Mouse (Mus musculus) layer of hippocampus, adult 18-20 months (tissue): ENCODE results near the gene Ube2e2. TPM values are rescaled to one million over a fixed set of nuclear protein-coding genes. Genes with fewer than 3 reads are reported as not detected.
A peak's percentile ranks its signal among the peaks of the same experiment; 100 is the strongest.
"Not testable (repeated sequence)": the region's sequence is repeated elsewhere in the genome, so short reads cannot be mapped to it uniquely, and the experiment has no call there.

Source experiments
- DNase-seq, 2 experiments: peaks; one replicate each; pipeline ENCODE4 v3.0.0; 2022; ENCODE audit warnings: low spot score in 2 of 2
- total RNA-seq, 2 experiments: library from RNA; stranded (reverse); gene quantifications; 2 replicates each; pipeline ENCODE4 v1.2.3; 2021

Gene Ube2e2
- total RNA-seq, 2 experiments from 2014 or later, result 192 to 216 TPM

DNA sequence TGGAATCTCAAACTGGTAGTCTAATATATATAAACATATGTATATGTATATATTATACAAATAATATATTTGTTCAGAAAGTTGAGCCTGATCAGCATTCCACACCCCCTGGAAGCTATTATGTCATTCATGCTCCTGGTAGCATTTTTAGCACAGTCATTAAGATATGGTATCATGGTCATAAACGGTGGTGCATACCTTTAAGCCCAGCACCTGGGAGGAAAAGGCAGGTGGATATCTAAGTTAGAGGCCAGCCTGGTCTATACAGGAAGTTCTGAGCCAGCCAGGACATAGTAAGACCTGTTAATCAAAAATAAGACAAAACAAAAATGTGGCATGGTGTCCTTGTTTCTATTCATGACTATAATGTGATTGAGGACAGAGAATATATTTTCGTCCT, 140.1 kb downstream of the Ube2e2 start:
- no peak for DNase-seq

GRCm38 (mm10) chr14:18731154-18731553, 162.9 kb downstream of the Ube2e2 start:
- peak; percentile 21 to 70 for DNase-seq

DNA sequence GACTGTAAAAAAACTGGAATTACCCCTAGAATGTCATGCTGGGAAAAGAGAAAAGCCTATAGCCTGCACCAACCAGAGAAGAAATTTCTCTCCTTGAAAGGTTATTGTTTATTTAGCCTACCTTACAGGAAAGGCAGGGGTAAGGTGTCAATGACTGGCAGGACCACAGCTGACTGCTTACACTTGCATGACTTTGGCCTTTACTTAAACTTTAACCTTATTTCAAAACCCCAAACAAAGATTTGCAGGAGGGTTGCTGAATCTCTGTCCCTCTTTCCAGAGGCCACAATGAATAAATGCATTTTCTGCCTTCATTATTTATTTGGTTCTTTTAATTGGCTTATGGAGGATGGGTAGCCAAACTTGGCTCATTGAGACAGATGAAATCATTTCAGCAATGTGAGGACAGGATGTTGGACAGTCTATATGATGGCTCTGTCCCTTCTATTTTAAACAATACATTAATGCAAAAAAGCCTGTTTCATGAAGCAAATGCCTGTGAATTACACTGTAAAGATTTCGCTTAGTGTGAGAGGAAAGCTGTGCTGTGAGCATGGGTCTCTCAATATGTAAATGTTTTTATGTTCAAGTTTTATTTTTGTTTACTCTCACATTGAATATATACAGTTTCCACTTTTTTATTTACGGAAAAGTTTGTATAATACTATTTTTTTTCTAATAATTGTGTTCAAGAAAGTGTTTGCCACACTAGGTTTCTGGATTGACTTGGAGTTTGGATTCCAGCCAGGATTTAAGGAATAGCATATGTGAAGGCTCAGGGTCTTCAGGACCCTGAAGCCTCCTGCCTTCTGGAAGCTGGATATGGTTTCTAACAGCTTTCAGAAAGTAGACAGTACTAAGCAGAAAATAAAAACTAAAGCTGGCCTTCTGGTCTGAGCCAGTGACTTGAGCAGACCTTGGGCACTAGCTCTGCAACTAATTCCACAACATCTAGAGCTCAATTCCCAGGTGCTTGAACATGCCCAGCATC, 173.2 kb downstream of the Ube2e2 start:
- no peak for DNase-seq

DNA sequence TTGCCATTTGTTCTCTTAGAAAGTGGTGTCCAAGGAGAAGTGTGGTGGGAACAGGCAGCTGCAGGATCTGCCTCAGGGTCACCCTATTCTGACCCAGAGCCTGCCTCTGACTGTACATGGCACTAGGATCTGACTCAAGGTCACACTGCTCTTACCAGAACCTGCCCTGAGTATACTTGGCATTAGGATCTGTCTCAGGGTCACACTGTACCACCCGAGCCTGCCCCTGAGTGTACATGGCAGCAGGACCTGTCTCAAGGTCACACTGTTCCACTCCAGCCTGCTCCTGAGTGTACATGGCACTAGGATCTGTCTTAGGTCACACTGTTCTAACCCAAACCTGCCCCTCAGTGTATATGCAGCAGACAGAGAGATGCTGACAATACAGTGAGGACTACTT, 177.1 kb downstream of the Ube2e2 start:
- DNase-seq, result no peak

DNA sequence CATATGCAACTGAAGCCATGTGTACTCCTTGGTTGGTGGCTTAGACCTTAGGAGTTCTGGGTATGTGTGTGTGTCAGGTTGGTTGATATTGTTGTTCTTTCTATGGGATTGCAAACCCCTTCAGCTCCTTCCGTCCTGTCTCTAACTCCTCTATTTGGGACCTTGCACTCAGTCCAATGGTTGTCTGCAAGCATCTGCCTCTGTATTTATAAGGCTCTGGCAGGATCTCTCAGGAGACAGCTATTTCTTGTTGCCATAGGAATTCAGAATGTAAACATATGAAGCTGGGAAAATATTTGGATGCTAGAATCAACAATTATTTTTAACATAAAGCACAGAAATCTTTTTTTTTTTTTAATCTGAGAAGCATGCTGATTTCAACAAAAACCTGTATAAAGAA, 178.5 kb downstream of the Ube2e2 start:
- no peak for DNase-seq

DNA sequence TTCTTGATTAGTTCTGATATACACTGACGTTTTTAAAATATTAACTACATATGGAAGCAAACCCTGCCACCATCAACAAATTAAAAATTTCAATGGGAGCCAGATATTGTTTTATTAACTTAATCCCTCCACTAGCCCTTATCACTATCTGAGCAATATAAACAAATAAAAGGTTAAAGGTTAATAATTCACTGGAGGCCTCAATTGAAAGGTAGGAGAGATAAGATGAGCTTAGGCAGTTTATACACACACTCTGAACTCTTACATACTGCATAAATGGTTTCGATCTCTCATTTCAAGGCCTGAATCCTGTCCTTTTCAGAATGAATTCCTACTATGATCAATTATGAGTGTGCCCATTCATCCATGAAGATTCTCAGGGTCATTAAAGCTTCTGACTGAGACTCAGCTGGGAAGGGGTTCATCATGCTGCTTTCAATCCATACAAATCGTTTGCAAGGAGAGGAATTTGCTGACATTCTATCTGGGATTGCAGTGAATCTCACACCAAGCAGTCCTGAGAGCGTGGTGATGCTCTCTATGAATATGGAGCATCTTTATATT, 196.3 kb downstream of the Ube2e2 start:
- DNase-seq, result no peak

DNA sequence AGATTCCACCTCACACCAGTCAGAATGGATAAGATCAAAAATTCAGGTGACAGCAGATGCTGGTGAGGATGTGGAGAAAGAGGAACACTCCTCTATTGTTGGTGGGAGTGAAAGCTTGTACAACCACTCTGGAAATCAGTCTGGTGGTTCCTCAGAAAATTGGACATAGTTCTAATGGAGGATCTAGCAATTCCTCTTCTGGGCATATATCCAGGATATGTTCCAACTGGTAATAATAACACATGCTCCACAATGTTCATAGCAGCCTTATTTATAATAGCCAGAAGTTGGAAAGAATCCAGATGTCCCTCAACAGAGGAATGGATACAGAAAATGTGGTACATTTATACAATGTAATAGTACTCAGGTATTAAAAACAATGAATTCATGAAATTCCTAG, 197.6 kb downstream of the Ube2e2 start:
- DNase-seq, result peak in 1 of 2 experiments; percentile 65

DNA sequence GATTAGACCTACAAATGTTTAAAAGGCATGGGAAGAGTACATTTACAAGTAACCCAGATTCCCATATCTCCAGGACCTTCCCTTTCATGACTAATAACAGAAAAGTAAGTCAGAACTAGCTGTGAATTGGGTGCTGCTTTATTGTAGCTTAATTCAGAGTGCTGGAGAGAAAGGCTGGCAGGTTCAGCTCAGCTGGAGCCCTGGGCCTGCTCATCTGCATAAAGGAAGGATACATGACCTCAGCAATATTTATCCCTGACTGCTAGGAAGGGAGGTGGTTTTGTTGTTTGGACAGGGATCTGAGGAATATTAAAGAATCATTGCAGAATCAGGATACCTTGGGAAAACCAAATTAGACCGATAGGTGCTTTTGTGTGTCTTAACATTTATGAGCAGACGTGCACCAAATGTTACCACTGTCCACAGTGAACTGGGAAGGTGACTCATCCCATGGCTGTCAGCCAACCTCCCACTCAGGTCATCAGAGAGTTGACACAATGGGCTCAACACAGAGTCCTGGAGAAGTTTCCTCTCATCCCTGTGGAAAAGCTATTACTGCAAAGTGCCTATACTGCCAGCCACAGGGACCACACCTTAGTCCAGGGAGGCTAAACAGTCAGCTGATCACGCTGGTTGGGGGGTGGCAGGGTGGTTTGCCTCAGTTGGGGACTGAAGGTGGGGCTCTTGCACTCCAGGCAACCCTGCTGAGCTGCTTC, 215.8 kb downstream of the Ube2e2 start:
- no peak for DNase-seq

DNA sequence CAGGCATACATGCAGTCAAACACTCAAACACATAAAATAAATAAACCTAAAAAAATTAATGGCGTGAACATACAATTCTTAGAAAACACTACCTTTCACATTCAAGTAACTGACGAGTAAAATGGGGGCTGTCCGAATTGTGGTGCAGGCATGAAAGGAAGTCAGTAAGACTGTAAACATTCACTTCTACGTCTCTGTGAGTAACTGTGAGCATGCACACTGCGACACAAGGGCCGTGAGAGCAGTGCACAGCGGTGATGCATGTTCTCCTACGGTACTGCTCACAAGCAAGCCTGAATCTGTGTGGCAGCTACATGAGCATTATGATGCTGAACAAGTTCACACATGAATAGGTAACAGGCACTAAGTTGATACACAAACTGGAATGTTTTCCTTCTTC, 223.4 kb downstream of the Ube2e2 start:
- no peak for DNase-seq

DNA sequence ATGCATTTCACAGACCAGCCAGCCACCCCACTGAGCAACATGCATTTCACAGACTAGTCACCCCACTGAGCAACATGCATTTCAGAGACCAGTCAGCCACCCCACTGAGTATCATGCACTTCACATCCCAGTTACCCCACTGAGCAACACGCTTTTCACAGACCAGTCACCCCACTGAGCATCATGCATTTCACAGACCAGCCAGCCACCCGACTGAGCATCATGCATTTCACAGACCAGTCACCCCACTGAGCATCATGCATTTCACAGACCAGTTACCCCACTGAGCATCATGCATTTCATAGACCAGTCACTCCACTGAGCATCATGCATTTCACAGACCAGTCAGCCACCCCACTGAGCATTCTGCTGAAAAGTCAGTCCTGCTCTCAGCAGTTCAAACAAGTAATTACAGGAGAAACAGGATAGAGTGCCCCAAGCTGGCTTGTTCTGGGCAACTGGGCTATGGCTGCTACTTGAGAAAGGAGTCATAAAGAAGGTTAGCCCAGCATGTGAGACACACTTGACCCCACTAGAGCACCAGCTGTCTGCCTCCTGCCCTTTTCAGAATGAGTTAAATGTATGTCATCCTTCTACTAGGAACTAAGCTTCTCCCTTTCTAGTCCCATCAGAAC, 224.6 kb downstream of the Ube2e2 start:
- DNase-seq, result no peak

- DNase-seq, result not testable (repeated sequence)
These were observed 225.8 kb downstream of the Ube2e2 start for GRCm38 (mm10) chr14:18668309-18668708.

GRCm38 (mm10) chr14:18667755-18668154, 226.3 kb downstream of the Ube2e2 start:
- no peak for DNase-seq

DNA sequence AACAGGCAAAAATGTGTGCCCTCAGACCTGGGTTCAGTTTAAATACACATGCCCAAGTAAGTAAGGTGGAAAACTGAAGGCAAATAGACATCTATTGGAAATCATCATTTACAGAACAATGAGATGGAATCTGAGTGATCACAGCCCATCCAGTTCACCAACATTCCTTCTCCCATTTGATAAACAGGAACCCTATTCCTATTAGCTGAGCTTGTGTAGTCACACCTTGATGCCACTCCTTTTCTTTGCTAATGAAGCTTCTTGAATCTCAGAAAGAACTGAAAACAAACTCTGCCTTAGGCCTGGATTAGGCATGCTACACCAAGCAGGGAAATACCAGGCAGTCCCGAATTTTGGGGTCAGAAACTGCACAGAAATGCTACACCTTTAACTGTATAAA, 227.8 kb downstream of the Ube2e2 start:
- no peak for DNase-seq

DNA sequence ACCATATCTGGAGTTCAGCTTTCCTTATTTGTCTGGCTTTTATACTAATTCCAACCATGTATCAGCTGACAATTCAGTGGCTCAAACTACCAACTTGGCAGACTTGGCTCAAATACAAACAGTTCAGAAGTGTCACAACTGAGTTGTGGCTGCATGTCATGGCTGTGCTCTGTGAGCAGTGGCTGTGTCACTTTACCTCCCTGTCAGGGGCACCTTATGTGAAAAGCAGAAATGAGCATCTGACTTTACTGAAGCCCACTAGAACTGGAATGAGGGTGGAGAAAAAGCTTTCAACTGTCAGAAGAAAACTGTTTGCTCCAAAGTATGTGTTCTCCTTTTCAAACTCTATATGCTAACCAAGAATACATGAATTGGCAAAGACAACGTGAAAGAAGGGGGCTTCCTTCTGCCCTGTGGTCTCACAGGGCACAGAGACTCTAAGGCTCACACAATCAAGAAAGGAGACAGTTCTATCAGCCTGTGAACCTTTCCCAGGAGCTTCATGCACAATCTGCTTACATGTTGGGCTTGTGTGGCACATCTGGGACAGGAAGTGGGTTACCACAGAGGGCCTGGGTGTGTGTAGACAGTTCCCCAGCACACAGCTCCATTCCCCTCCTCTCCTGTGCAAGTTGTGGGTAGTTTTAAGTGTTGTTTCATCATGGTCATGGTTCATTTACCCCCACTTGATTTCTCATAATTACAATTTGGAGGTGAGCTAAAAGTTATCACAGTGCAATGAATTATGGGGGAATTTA, 228.6 kb downstream of the Ube2e2 start:
- DNase-seq, result no peak

GRCm38 (mm10) chr14:18663666-18664065, 230.4 kb downstream of the Ube2e2 start:
- no peak for DNase-seq

DNA sequence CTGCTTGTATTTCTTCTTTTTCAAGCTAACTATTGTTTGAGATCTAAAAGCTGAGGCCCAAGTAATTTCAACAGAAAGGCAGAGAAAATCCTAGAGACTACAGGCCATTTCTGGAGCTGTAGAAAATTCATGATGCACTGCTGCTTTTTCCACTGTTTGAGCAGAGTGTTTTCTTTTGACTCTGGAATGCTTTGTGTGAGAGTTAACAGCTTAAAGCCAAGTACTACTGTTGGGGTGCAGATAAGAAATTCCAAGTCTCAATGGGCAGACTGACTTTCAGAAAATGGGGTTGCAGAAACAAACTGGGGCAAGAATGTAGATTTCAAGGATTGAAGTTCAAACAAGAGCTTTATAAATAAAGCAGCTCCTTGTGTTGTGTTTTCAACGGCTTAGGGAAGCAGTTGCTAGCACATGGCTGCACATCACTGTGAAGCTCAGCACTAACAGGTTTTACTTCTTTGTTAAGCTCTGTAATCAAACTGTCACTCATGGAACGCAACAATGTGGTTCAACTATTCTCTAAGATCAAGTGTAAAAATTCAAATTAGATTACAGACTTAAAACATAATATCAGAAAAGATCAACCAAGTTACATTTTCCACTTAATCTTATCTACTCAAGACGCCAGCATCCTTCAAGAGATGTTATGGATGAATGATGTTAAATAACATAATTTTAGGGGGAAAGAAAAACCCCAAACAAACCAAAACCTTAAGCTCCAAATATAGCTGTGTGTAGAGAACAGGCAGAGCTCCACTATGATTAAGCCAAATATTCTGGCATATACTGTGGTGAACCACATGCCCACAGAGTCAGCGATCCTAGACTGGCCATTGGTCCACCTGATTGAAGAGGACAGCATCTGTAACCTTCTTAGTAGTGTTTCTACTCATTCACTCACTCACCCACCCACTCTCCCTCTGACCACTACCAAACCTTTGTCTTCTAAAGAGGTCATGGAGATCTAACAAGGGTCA, 236.0 kb downstream of the Ube2e2 start:
- no peak for DNase-seq

DNA sequence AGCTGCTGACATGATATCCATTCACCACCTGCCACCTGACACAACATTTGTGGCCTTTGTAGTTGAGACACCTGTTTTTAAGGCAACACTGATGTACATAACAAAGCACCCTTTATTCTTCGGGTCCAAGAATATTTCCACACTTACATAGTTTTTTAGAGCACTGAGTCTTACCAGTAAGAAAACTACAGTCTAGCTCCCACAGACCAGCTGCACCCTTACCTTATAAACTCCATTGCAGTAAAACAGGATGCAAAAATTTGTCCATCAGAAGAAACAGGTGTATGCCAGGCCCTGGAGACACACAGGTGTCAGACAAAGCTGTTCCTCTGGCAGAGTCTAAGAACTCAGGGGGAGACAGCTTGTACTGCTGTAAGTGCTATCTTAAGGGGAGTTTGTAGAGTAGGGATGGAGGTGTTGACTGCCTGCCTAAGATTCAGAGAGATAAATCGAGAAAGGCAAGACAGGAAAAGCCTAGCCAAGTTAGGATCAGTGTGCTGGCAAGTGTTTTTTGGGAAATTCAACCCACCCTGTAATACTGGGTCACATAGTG, 244.9 kb downstream of the Ube2e2 start:
- no peak for DNase-seq

GRCm38 (mm10) chr14:18641656-18642055, 252.4 kb downstream of the Ube2e2 start:
- no peak for DNase-seq

- DNase-seq, result no peak
These were observed 255.2 kb downstream of the Ube2e2 start for GRCm38 (mm10) chr14:18638753-18639456.
